Mouse (Mus musculus): ENCODE results near the gene Slco4c1. TPM values are rescaled to one million over a fixed set of nuclear protein-coding genes. Genes with fewer than 3 reads are reported as not detected.
A peak's percentile ranks its signal among the peaks of the same experiment; 100 is the strongest.

The Slco4c1 gene
- polyA plus RNA-seq, 1 experiment: 0.69 TPM

GRCm38 (mm10) chr1:96805287-96805727, 66.7 kb downstream of the Slco4c1 start:
- 73% methylated on average over 2 of the region's 2 CpGs for WGBS
- no peaks in the 10 kb centered on the region for H3K4me1 ChIP-seq (ENCODE audit: control insufficient read depth, insufficient read depth, low read length)
- no peak overlapping the region for H3K4me3 ChIP-seq (replicated peaks; ENCODE audit: insufficient read depth, low read depth, low read length)
- no peak overlapping the region for H3K27ac ChIP-seq (ENCODE audit: insufficient read depth, low read length)
- H3K27me3 ChIP-seq (ENCODE audit: control insufficient read depth, insufficient read depth, low read length): no peaks in the 10 kb centered on the region
- DNase-seq: no peak
- TF ChIP-seq POLR2A (IDR thresholded peaks at IDR 0.05; ENCODE audit: borderline replicate concordance, insufficient read depth, low read length): no peak
- TF ChIP-seq CTCF (IDR thresholded peaks at IDR 0.05; ENCODE audit: borderline replicate concordance, insufficient read depth, low read depth, low read length): no peak

- no peaks in the 10 kb centered on the region for H3K27me3 ChIP-seq (ENCODE audit: control insufficient read depth, insufficient read depth, low read length)
- no peak overlapping the region for H3K27ac ChIP-seq (ENCODE audit: insufficient read depth, low read length)
- no peak for DNase-seq
- peak; percentile 19; the same call in 1 of the 2 replicates for TF ChIP-seq CTCF (IDR thresholded peaks at IDR 0.05; ENCODE audit: borderline replicate concordance, insufficient read depth, low read depth, low read length)
- TF ChIP-seq POLR2A (IDR thresholded peaks at IDR 0.05; ENCODE audit: borderline replicate concordance, insufficient read depth, low read length): no peak
- no peaks in the 10 kb centered on the region for H3K4me1 ChIP-seq (ENCODE audit: control insufficient read depth, insufficient read depth, low read length)
- H3K4me3 ChIP-seq (replicated peaks; ENCODE audit: insufficient read depth, low read depth, low read length): no peak overlapping the region
These were observed 70.4 kb downstream of the Slco4c1 start for GRCm38 (mm10) chr1:96801595-96801994.

- no peak overlapping the region for H3K4me3 ChIP-seq (replicated peaks; ENCODE audit: insufficient read depth, low read depth, low read length)
- no peak for DNase-seq
- no peaks in the 10 kb centered on the region for H3K27me3 ChIP-seq (ENCODE audit: control insufficient read depth, insufficient read depth, low read length)
- 81% methylated on average over 4 of the region's 4 CpGs for WGBS
- TF ChIP-seq POLR2A (IDR thresholded peaks at IDR 0.05; ENCODE audit: borderline replicate concordance, insufficient read depth, low read length) (no peak), CTCF (IDR thresholded peaks at IDR 0.05; ENCODE audit: borderline replicate concordance, insufficient read depth, low read depth, low read length) (no peak)
- no peak overlapping the region for H3K27ac ChIP-seq (ENCODE audit: insufficient read depth, low read length)
- no peaks in the 10 kb centered on the region for H3K4me1 ChIP-seq (ENCODE audit: control insufficient read depth, insufficient read depth, low read length)
These were observed 77.3 kb downstream of the Slco4c1 start for GRCm38 (mm10) chr1:96794690-96795089.

GRCm38 (mm10) chr1:96794290-96794689, 77.7 kb downstream of the Slco4c1 start:
- no peaks in the 10 kb centered on the region for H3K4me1 ChIP-seq (ENCODE audit: control insufficient read depth, insufficient read depth, low read length)
- 86% methylated on average over 5 of the region's 5 CpGs for WGBS
- no peaks in the 10 kb centered on the region for H3K27me3 ChIP-seq (ENCODE audit: control insufficient read depth, insufficient read depth, low read length)
- DNase-seq: no peak
- no peak overlapping the region for H3K4me3 ChIP-seq (replicated peaks; ENCODE audit: insufficient read depth, low read depth, low read length)
- TF ChIP-seq POLR2A (IDR thresholded peaks at IDR 0.05; ENCODE audit: borderline replicate concordance, insufficient read depth, low read length) (no peak), CTCF (IDR thresholded peaks at IDR 0.05; ENCODE audit: borderline replicate concordance, insufficient read depth, low read depth, low read length) (no peak)
- H3K27ac ChIP-seq (ENCODE audit: insufficient read depth, low read length): no peak overlapping the region

- DNase-seq: no peak
- 89% methylated on average over 1 of the region's 1 CpGs for WGBS
- TF ChIP-seq POLR2A (IDR thresholded peaks at IDR 0.05; ENCODE audit: borderline replicate concordance, insufficient read depth, low read length) (no peak), CTCF (IDR thresholded peaks at IDR 0.05; ENCODE audit: borderline replicate concordance, insufficient read depth, low read depth, low read length) (no peak)
- Histone ChIP-seq H3K27ac (ENCODE audit: insufficient read depth, low read length) (no peak overlapping the region), H3K27me3 (ENCODE audit: control insufficient read depth, insufficient read depth, low read length) (no peaks in the 10 kb centered on the region), H3K4me1 (ENCODE audit: control insufficient read depth, insufficient read depth, low read length) (no peaks in the 10 kb centered on the region), H3K4me3 (replicated peaks; ENCODE audit: insufficient read depth, low read depth, low read length) (no peak overlapping the region)
These were observed 82.7 kb downstream of the Slco4c1 start for GRCm38 (mm10) chr1:96789268-96789667.

- DNase-seq: no peak
- Histone ChIP-seq H3K4me3 (replicated peaks; ENCODE audit: insufficient read depth, low read depth, low read length) (no peak overlapping the region), H3K4me1 (ENCODE audit: control insufficient read depth, insufficient read depth, low read length) (no peaks in the 10 kb centered on the region), H3K27ac (ENCODE audit: insufficient read depth, low read length) (no peak overlapping the region), H3K27me3 (ENCODE audit: control insufficient read depth, insufficient read depth, low read length) (no peaks in the 10 kb centered on the region)
- 95% methylated on average over 4 of the region's 4 CpGs for WGBS
- TF ChIP-seq POLR2A (IDR thresholded peaks at IDR 0.05; ENCODE audit: borderline replicate concordance, insufficient read depth, low read length) (no peak), CTCF (IDR thresholded peaks at IDR 0.05; ENCODE audit: borderline replicate concordance, insufficient read depth, low read depth, low read length) (no peak)
These were observed 97.8 kb downstream of the Slco4c1 start for GRCm38 (mm10) chr1:96774174-96774573.

GRCm38 (mm10) chr1:96773712-96774111, 98.3 kb downstream of the Slco4c1 start:
- no peaks in the 10 kb centered on the region for H3K4me1 ChIP-seq (ENCODE audit: control insufficient read depth, insufficient read depth, low read length)
- DNase-seq: no peak
- H3K4me3 ChIP-seq (replicated peaks; ENCODE audit: insufficient read depth, low read depth, low read length): no peak overlapping the region
- no peaks in the 10 kb centered on the region for H3K27me3 ChIP-seq (ENCODE audit: control insufficient read depth, insufficient read depth, low read length)
- TF ChIP-seq POLR2A (IDR thresholded peaks at IDR 0.05; ENCODE audit: borderline replicate concordance, insufficient read depth, low read length): no peak
- no peak for TF ChIP-seq CTCF (IDR thresholded peaks at IDR 0.05; ENCODE audit: borderline replicate concordance, insufficient read depth, low read depth, low read length)
- 82% methylated on average over 5 of the region's 5 CpGs for WGBS
- no peak overlapping the region for H3K27ac ChIP-seq (ENCODE audit: insufficient read depth, low read length)

- 84% methylated on average over 1 of the region's 1 CpGs for WGBS
- Histone ChIP-seq H3K4me1 (ENCODE audit: control insufficient read depth, insufficient read depth, low read length) (no peaks in the 10 kb centered on the region), H3K27me3 (ENCODE audit: control insufficient read depth, insufficient read depth, low read length) (no peaks in the 10 kb centered on the region), H3K4me3 (replicated peaks; ENCODE audit: insufficient read depth, low read depth, low read length) (no peak overlapping the region), H3K27ac (ENCODE audit: insufficient read depth, low read length) (no peak overlapping the region)
- no peak for TF ChIP-seq POLR2A (IDR thresholded peaks at IDR 0.05; ENCODE audit: borderline replicate concordance, insufficient read depth, low read length)
- TF ChIP-seq CTCF (IDR thresholded peaks at IDR 0.05; ENCODE audit: borderline replicate concordance, insufficient read depth, low read depth, low read length): no peak
- DNase-seq: no peak
These were observed 101.7 kb downstream of the Slco4c1 start for GRCm38 (mm10) chr1:96770283-96770682.

All from cerebellum, adult 2 months (tissue).